28 mouse cellular contexts compared by ENCODE assay signal in genomic region chr16:93379611-93380010, GRCm38 (mm10).
DNase-seq lines count a peak whose midpoint lies in the region; ATAC-seq lines count a peak whose summit lies in the region.
"Had no signal": no experiment of that assay in that cellular context is flagged by ENCODE, and none has a peak within 500 bp of the region (broad histone marks: within the 10 kb centered on the region; RNA-seq: fewer than 3 reads in every experiment).

No protein-coding gene starts in this region.

- H3K4me2 ChIP-seq in forebrain, embryonic 14.5 days (ENCODE audit: low read length), result no peak overlapping the region
- H3K4me2 ChIP-seq in forebrain, embryonic 13.5 days, result no peak overlapping the region
- no peak overlapping the region for H3K4me2 ChIP-seq in embryonic facial prominence, embryonic 14.5 days (ENCODE audit: low read depth, low read length)
- H3K4me2 ChIP-seq: embryonic facial prominence, embryonic 13.5 days; forebrain, embryonic 15.5 days; heart, embryonic 13.5 days; hindbrain, embryonic 12.5 days; hindbrain, embryonic 15.5 days; intestine, embryonic 15.5 days had no signal

- peak; percentile 35 for DNase-seq in forebrain, embryonic 14.5 days (ENCODE audit: low spot score)
- peak; percentile 65 for DNase-seq in retina, postnatal 1 day
- DNase-seq in retina, embryonic 14.5 days (ENCODE audit: low spot score), result no peak
- peak; percentile 42 for DNase-seq in brain, adult 2 months (ENCODE audit: low read depth, low spot score)
- DNase-seq in embryonic facial prominence, embryonic 14.5 days (ENCODE audit: low spot score), result peak; percentile 51
- no peak for DNase-seq in kidney, adult 18-20 months
- DNase-seq: adrenal gland, adult 8-10 months; adrenal gland, postnatal 25 days; cerebellum, adult 11 months; cerebellum, adult 2 months; cerebellum, adult 9-11 months; cerebellum, postnatal 36 days; gastrocnemius, postnatal 25 days; heart, adult 2 months; heart, postnatal 14 days; heart, postnatal 4 days; kidney, adult 11 months had no signal

- H3K9me3 ChIP-seq in forebrain, embryonic 14.5 days (replicated peaks; ENCODE audit: control insufficient read depth, low read length), result no peaks in the 10 kb centered on the region
- H3K9me3 ChIP-seq in forebrain, embryonic 13.5 days (replicated peaks), result no peaks in the 10 kb centered on the region
- no peaks in the 10 kb centered on the region for H3K9me3 ChIP-seq in embryonic facial prominence, embryonic 14.5 days (ENCODE audit: control insufficient read depth, low read length)
- H3K9me3 ChIP-seq: embryonic facial prominence, embryonic 13.5 days; forebrain, embryonic 10.5 days; forebrain, embryonic 15.5 days; heart, embryonic 10.5 days; heart, embryonic 13.5 days; hindbrain, embryonic 12.5 days; hindbrain, embryonic 15.5 days; intestine, embryonic 15.5 days had no signal

- no peak overlapping the region for H3K9ac ChIP-seq in forebrain, embryonic 14.5 days (ENCODE audit: low read length)
- H3K9ac ChIP-seq in forebrain, embryonic 13.5 days, result no peak overlapping the region
- H3K9ac ChIP-seq in embryonic facial prominence, embryonic 14.5 days (ENCODE audit: low read depth, low read length), result no peak overlapping the region
- H3K9ac ChIP-seq: embryonic facial prominence, embryonic 13.5 days; forebrain, embryonic 15.5 days; heart, embryonic 13.5 days; hindbrain, embryonic 12.5 days; hindbrain, embryonic 15.5 days; intestine, embryonic 15.5 days had no signal

- H3K4me3 ChIP-seq in forebrain, embryonic 14.5 days (ENCODE audit: low read depth, low read length), result no peak overlapping the region
- no peak overlapping the region for H3K4me3 ChIP-seq in forebrain, embryonic 13.5 days
- no peak overlapping the region for H3K4me3 ChIP-seq in embryonic facial prominence, embryonic 14.5 days (ENCODE audit: low read depth, low read length)
- H3K4me3 ChIP-seq: embryonic facial prominence, embryonic 13.5 days; forebrain, embryonic 10.5 days; forebrain, embryonic 15.5 days; heart, adult 2 months; heart, embryonic 10.5 days; heart, embryonic 13.5 days; hindbrain, embryonic 12.5 days; hindbrain, embryonic 15.5 days; intestine, embryonic 15.5 days had no signal

- peaks cover 8% of the 10 kb centered on the region for H3K4me1 ChIP-seq in forebrain, embryonic 14.5 days (ENCODE audit: control insufficient read depth, insufficient read depth, low read length)
- peaks cover 22% of the 10 kb centered on the region for H3K4me1 ChIP-seq in forebrain, embryonic 13.5 days
- H3K4me1 ChIP-seq in embryonic facial prominence, embryonic 14.5 days (ENCODE audit: control insufficient read depth, insufficient read depth, low read length), result peaks cover 28% of the 10 kb centered on the region

- WGBS in forebrain, embryonic 14.5 days, result 17% methylated on average over 6 of the region's 6 CpGs
- WGBS in forebrain, embryonic 13.5 days, result 16% methylated on average over 6 of the region's 6 CpGs
- WGBS in embryonic facial prominence, embryonic 14.5 days, result 36% methylated on average over 6 of the region's 6 CpGs

- H3K27me3 ChIP-seq in forebrain, embryonic 14.5 days (replicated peaks; ENCODE audit: control insufficient read depth, insufficient read depth, low read length), result no peaks in the 10 kb centered on the region
- H3K27me3 ChIP-seq in forebrain, embryonic 13.5 days, result no peaks in the 10 kb centered on the region
- H3K27me3 ChIP-seq in embryonic facial prominence, embryonic 14.5 days (replicated peaks; ENCODE audit: control insufficient read depth, insufficient read depth, low read length), result no peaks in the 10 kb centered on the region
- H3K27me3 ChIP-seq: embryonic facial prominence, embryonic 13.5 days; forebrain, embryonic 15.5 days; hindbrain, embryonic 12.5 days; hindbrain, embryonic 15.5 days had no signal

- no peak overlapping the region for H3K27ac ChIP-seq in forebrain, embryonic 14.5 days (ENCODE audit: low read depth, low read length)
- H3K27ac ChIP-seq in forebrain, embryonic 13.5 days, result no peak overlapping the region
- H3K27ac ChIP-seq in embryonic facial prominence, embryonic 14.5 days (replicated peaks; ENCODE audit: low read depth, low read length), result no peak overlapping the region
- H3K27ac ChIP-seq: embryonic facial prominence, embryonic 13.5 days; forebrain, embryonic 10.5 days; forebrain, embryonic 15.5 days; heart, adult 2 months; heart, embryonic 10.5 days; heart, embryonic 13.5 days; hindbrain, embryonic 12.5 days; hindbrain, embryonic 15.5 days; intestine, embryonic 15.5 days had no signal

- ATAC-seq in forebrain, embryonic 14.5 days, result no peak
- no peak for ATAC-seq in forebrain, embryonic 13.5 days
- no peak; the same call in 1 of the 2 replicates for ATAC-seq in embryonic facial prominence, embryonic 14.5 days (ENCODE audit: low read depth)
- ATAC-seq: activated CD4-positive, CD25-positive, alpha-beta regulatory T cell, adult 4 months; CD4-positive, CD25-positive, alpha-beta regulatory T cell, adult 4 months; forebrain, embryonic 15.5 days; intestine, embryonic 15.5 days had no signal

- no peaks in the 10 kb centered on the region for H3K36me3 ChIP-seq in forebrain, embryonic 14.5 days (ENCODE audit: control insufficient read depth, insufficient read depth, low read length)
- no peaks in the 10 kb centered on the region for H3K36me3 ChIP-seq in forebrain, embryonic 13.5 days (ENCODE audit: poor library complexity, severe bottlenecking)
- H3K36me3 ChIP-seq in embryonic facial prominence, embryonic 14.5 days (ENCODE audit: control insufficient read depth, insufficient read depth, low read length), result no peaks in the 10 kb centered on the region
- H3K36me3 ChIP-seq: embryonic facial prominence, embryonic 13.5 days; forebrain, embryonic 10.5 days; forebrain, embryonic 15.5 days; heart, embryonic 10.5 days; heart, embryonic 13.5 days; hindbrain, embryonic 12.5 days; hindbrain, embryonic 15.5 days; intestine, embryonic 15.5 days had no signal

Comparison
In these comparisons a context has a peak if more than half of its experiments do, and no peak if none do; other contexts are left out.
1. DNase-seq: peak in forebrain, embryonic 14.5 days (single experiment), retina, postnatal 1 day (single experiment), brain, adult 2 months (single experiment) and embryonic facial prominence, embryonic 14.5 days (single experiment); none in retina, embryonic 14.5 days (single experiment) and kidney, adult 18-20 months (single experiment).